Mouse (Mus musculus): ENCODE results near the gene Ngly1. TPM values are rescaled to one million over a fixed set of nuclear protein-coding genes. Genes with fewer than 3 reads are reported as not detected.

Gene Ngly1
- total and polyA plus RNA-seq, 3 experiments = 50.6 to 67.2 (median 55.0) TPM

GRCm38 (mm10) chr14:16329756-16330155 lies 80.7 kb downstream of the Ngly1 start:
- DNase-seq = no peak

GRCm38 (mm10) chr14:16334260-16334659 lies 85.2 kb downstream of the Ngly1 start:
- DNase-seq = no peak

DNA sequence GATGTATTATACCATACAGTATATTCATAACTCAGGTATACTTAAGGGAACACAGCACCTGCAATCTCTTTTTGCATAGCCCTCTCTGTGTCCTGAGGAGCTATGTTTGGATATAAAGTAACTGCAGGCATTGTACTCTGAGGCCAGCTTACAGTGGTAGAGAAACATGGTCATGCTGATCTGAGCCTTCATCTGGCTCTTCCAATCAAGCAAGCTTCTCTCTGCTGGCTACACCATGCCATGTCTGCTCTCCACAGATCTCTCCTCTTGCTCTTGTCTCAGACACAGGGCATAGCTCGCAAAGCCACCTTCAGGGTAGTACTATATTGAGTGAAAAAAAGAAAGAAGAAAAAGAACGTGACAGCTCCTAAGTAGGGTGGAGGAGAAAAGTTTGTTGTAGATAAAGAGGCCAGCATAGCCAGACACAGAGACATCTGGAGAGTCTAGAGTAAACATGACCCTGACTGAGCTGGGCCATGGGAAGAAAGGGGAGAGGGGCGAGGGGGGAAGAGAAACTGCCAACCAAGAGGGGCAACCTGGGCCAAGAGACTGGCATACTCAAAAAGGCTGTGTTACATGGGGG lies 86.8 kb downstream of the Ngly1 start:
- no peak for DNase-seq

- no peak for DNase-seq
These were observed 98.4 kb downstream of the Ngly1 start for GRCm38 (mm10) chr14:16347505-16347904.

DNA sequence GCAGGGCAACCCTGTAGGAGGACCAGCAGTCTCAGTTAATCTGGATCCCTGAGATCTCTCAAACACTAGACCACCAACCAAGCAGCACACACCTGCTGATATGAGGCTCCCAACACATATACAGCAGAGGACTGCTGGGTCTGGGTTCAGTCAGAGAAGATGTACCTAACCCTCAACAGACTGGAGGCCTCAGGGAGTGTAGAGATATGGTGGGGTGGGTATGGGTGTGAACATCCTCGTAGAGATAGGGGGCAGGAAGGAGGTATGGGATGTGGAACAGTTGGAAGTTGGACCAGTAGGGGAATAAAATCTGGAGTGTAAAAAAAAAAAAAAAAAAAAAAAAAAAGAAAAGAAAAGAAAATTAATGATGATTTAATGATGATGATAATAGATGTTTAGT lies 110.6 kb downstream of the Ngly1 start:
- DNase-seq = no peak

Other genes with a start within 250 kb of the Ngly1 start
- gene Oxsm, start 528 bp downstream of the Ngly1 start, total RNA-seq (2021) = 10 to 100 TPM; 16.8 to 19.9 TPM
- 5.1 and 5.2 TPM in 2 replicates for gene Oxsm, start 528 bp downstream of the Ngly1 start, polyA plus RNA-seq (2012; rRNA removed)
- 10 to 100 TPM; 68.7 to 80.1 TPM for gene Top2b, start 115.9 kb downstream of the Ngly1 start, total RNA-seq (2021)
- gene Top2b, start 115.9 kb downstream of the Ngly1 start, polyA plus RNA-seq (2012; rRNA removed) = 4.3 and 5.6 TPM in 2 replicates